Mouse (Mus musculus): ENCODE measurements around the gene Esyt3. TPM values are rescaled to one million over a fixed set of nuclear protein-coding genes. Genes with fewer than 3 reads are reported as not detected.

The Esyt3 gene
- polyA plus RNA-seq, 2 experiments: 0.69 to 1.1 TPM

GRCm38 (mm10) chr9:99339182-99339581, 19.2 kb downstream of the Esyt3 start:
- 80% methylated on average over 1 of the region's 1 CpGs for WGBS
- H3K36me3 ChIP-seq (ENCODE audit: control insufficient read depth, insufficient read depth, low read length): no peaks in the 10 kb centered on the region
- H3K27ac ChIP-seq (replicated peaks; ENCODE audit: low read depth, low read length): no peak overlapping the region
- no peaks in the 10 kb centered on the region for H3K9me3 ChIP-seq (ENCODE audit: control insufficient read depth, low read length)
- no peak for DNase-seq (ENCODE audit: low spot score)
- H3K4me1 ChIP-seq (ENCODE audit: control insufficient read depth, insufficient read depth, low read length): no peaks in the 10 kb centered on the region
- H3K27me3 ChIP-seq (ENCODE audit: control insufficient read depth, insufficient read depth, low read length): no peaks in the 10 kb centered on the region
- no peak overlapping the region for H3K9ac ChIP-seq (ENCODE audit: low read depth, low read length, severe bottlenecking)
- TF ChIP-seq POLR2A (IDR thresholded peaks at IDR 0.05; ENCODE audit: borderline replicate concordance, extremely low read depth, insufficient read depth, insufficient read length): no peak
- no peak overlapping the region for H3K4me3 ChIP-seq (replicated peaks; ENCODE audit: low read length)
- no peak for ATAC-seq (ENCODE audit: low FRiP score, low read depth)
- H3K4me2 ChIP-seq (replicated peaks; ENCODE audit: low read depth, low read length, severe bottlenecking): no peak overlapping the region

GRCm38 (mm10) chr9:99338293-99338692, 20.1 kb downstream of the Esyt3 start:
- TF ChIP-seq POLR2A (IDR thresholded peaks at IDR 0.05; ENCODE audit: borderline replicate concordance, extremely low read depth, insufficient read depth, insufficient read length): no peak
- Histone ChIP-seq H3K36me3 (ENCODE audit: control insufficient read depth, insufficient read depth, low read length) (no peaks in the 10 kb centered on the region), H3K4me2 (replicated peaks; ENCODE audit: low read depth, low read length, severe bottlenecking) (no peak overlapping the region), H3K9ac (ENCODE audit: low read depth, low read length, severe bottlenecking) (no peak overlapping the region; the same call in 1 of the 2 replicates), H3K4me1 (ENCODE audit: control insufficient read depth, insufficient read depth, low read length) (no peaks in the 10 kb centered on the region), H3K9me3 (ENCODE audit: control insufficient read depth, low read length) (no peaks in the 10 kb centered on the region), H3K27me3 (ENCODE audit: control insufficient read depth, insufficient read depth, low read length) (no peaks in the 10 kb centered on the region), H3K27ac (replicated peaks; ENCODE audit: low read depth, low read length) (no peak overlapping the region), H3K4me3 (replicated peaks; ENCODE audit: low read length) (no peak overlapping the region)
- no peak for ATAC-seq (ENCODE audit: low FRiP score, low read depth)
- DNase-seq (ENCODE audit: low spot score): no peak
- WGBS: 77% methylated on average over 1 of the region's 1 CpGs

GRCm38 (mm10) chr9:99336538-99336937, 21.8 kb downstream of the Esyt3 start:
- no peak overlapping the region for H3K4me2 ChIP-seq (replicated peaks; ENCODE audit: low read depth, low read length, severe bottlenecking)
- no peak overlapping the region for H3K9ac ChIP-seq (ENCODE audit: low read depth, low read length, severe bottlenecking)
- WGBS: 86% methylated on average over 4 of the region's 4 CpGs
- no peak overlapping the region for H3K27ac ChIP-seq (replicated peaks; ENCODE audit: low read depth, low read length)
- no peak for ATAC-seq (ENCODE audit: low FRiP score, low read depth)
- H3K9me3 ChIP-seq (ENCODE audit: control insufficient read depth, low read length): no peaks in the 10 kb centered on the region
- H3K36me3 ChIP-seq (ENCODE audit: control insufficient read depth, insufficient read depth, low read length): no peaks in the 10 kb centered on the region
- no peaks in the 10 kb centered on the region for H3K27me3 ChIP-seq (ENCODE audit: control insufficient read depth, insufficient read depth, low read length)
- DNase-seq (ENCODE audit: low spot score): no peak
- H3K4me3 ChIP-seq (replicated peaks; ENCODE audit: low read length): no peak overlapping the region
- H3K4me1 ChIP-seq (ENCODE audit: control insufficient read depth, insufficient read depth, low read length): no peaks in the 10 kb centered on the region
- TF ChIP-seq POLR2A (IDR thresholded peaks at IDR 0.05; ENCODE audit: borderline replicate concordance, extremely low read depth, insufficient read depth, insufficient read length): no peak

GRCm38 (mm10) chr9:99326881-99327280, 31.5 kb downstream of the Esyt3 start:
- Histone ChIP-seq H3K27ac (replicated peaks; ENCODE audit: low read depth, low read length) (no peak overlapping the region), H3K4me1 (ENCODE audit: control insufficient read depth, insufficient read depth, low read length) (no peaks in the 10 kb centered on the region), H3K4me3 (replicated peaks; ENCODE audit: low read length) (no peak overlapping the region), H3K9me3 (ENCODE audit: control insufficient read depth, low read length) (no peaks in the 10 kb centered on the region), H3K4me2 (replicated peaks; ENCODE audit: low read depth, low read length, severe bottlenecking) (no peak overlapping the region), H3K36me3 (ENCODE audit: control insufficient read depth, insufficient read depth, low read length) (no peaks in the 10 kb centered on the region), H3K27me3 (ENCODE audit: control insufficient read depth, insufficient read depth, low read length) (no peaks in the 10 kb centered on the region), H3K9ac (ENCODE audit: low read depth, low read length, severe bottlenecking) (no peak overlapping the region)
- 68% methylated on average over 4 of the region's 4 CpGs for WGBS
- ATAC-seq (ENCODE audit: low FRiP score, low read depth) (no peak), DNase-seq (ENCODE audit: low spot score) (no peak)
- TF ChIP-seq POLR2A (IDR thresholded peaks at IDR 0.05; ENCODE audit: borderline replicate concordance, extremely low read depth, insufficient read depth, insufficient read length): no peak

- Histone ChIP-seq H3K27me3 (ENCODE audit: control insufficient read depth, insufficient read depth, low read length) (no peaks in the 10 kb centered on the region), H3K4me1 (ENCODE audit: control insufficient read depth, insufficient read depth, low read length) (no peaks in the 10 kb centered on the region), H3K9me3 (ENCODE audit: control insufficient read depth, low read length) (no peaks in the 10 kb centered on the region), H3K27ac (replicated peaks; ENCODE audit: low read depth, low read length) (no peak overlapping the region), H3K4me2 (replicated peaks; ENCODE audit: low read depth, low read length, severe bottlenecking) (no peak overlapping the region), H3K9ac (ENCODE audit: low read depth, low read length, severe bottlenecking) (no peak overlapping the region), H3K36me3 (ENCODE audit: control insufficient read depth, insufficient read depth, low read length) (no peaks in the 10 kb centered on the region), H3K4me3 (replicated peaks; ENCODE audit: low read length) (no peak overlapping the region)
- no peak for ATAC-seq (ENCODE audit: low FRiP score, low read depth)
- DNase-seq (ENCODE audit: low spot score): no peak
- 75% methylated on average over 4 of the region's 4 CpGs for WGBS
- TF ChIP-seq POLR2A (IDR thresholded peaks at IDR 0.05; ENCODE audit: borderline replicate concordance, extremely low read depth, insufficient read depth, insufficient read length): no peak
Observed at GRCm38 (mm10) chr9:99325961-99326360, 32.4 kb downstream of the Esyt3 start.

Measured in limb, embryonic 14.5 days (tissue).